Mouse (Mus musculus) hindbrain, postnatal 0 days (tissue): ENCODE measurements around the gene Txndc2. TPM values are rescaled to one million over a fixed set of nuclear protein-coding genes. Genes with fewer than 3 reads are reported as not detected.

ENCODE experiments used
- ATAC-seq: fragments of 200-750 bp; cut with Nextera tagmentation; 2 replicates; pipeline ENCODE4 v1.8.0; 2017; ENCODE audit warnings: mild to moderate bottlenecking, moderate TSS enrichment, moderate library complexity
- DNase-seq: peaks from one replicate; pipeline ENCODE4 v3.0.0-alpha.2; 2015; ENCODE audit warnings: low spot score
- H3K27ac ChIP-seq: fragments of 300-500 bp; sonication (generic); 2 replicates; pipeline ENCODE4 v1.5.1; 2014; ENCODE audit warnings: mild to moderate bottlenecking
- H3K27me3 ChIP-seq: fragments of 300-500 bp; sonication (generic); 2 replicates; pipeline ENCODE4 v1.6.1; 2014; ENCODE audit warnings: low read length, mixed read lengths; ENCODE audit not compliant: insufficient read depth
- H3K36me3 ChIP-seq: fragments of 300-500 bp; sonication (generic); 2 replicates; pipeline ENCODE4 v1.6.1; 2014; ENCODE audit warnings: low read length, mixed read lengths; ENCODE audit not compliant: insufficient read depth
- H3K4me1 ChIP-seq: fragments of 300-500 bp; sonication (generic); 2 replicates; pipeline ENCODE4 v1.6.1; 2014; ENCODE audit warnings: antibody characterized with exemption, low read length, mixed read lengths; ENCODE audit not compliant: insufficient read depth
- H3K4me2 ChIP-seq: fragments of 300-500 bp; sonication (generic); 2 replicates; pipeline ENCODE4 v1.6.1; 2014; ENCODE audit warnings: low read depth, mild to moderate bottlenecking, low read length, moderate library complexity, mixed read lengths
- H3K4me3 ChIP-seq: fragments of 300-500 bp; sonication (generic); 2 replicates; pipeline ENCODE4 v1.5.1; 2014; ENCODE audit warnings: low read length
- H3K9ac ChIP-seq: fragments of 300-500 bp; sonication (generic); replicated peaks from 2 replicates; pipeline ENCODE4 v1.6.1; 2014; ENCODE audit warnings: mild to moderate bottlenecking, low read length, moderate library complexity, mixed read lengths
- H3K9me3 ChIP-seq: fragments of 300-500 bp; sonication (generic); 2 replicates; pipeline ENCODE4 v1.6.1; 2016; ENCODE audit warnings: low read length, mixed read lengths
- CTCF ChIP-seq: IDR thresholded peaks from 2 replicates; pipeline ENCODE4 v1.5.1; 2016; ENCODE audit warnings: antibody characterized with exemption, control low read depth, low read depth
- WGBS: fragments of 180-500 bp; shearing (Covaris S2); extraction: QIAGEN DNeasy Blood & Tissue Kit; methylation state at CpG from one replicate; pipeline ENCODE4 v1.1.7; 2014; 5-methylcytosine and 5-hydroxymethylcytosine counted together
- polyA plus RNA-seq: library from polyadenylated mRNA; unstranded; fragments of >200 nt; fragmentation: Nextera tagmentation; extraction: Ambion mirVana; gene quantifications from 2 replicates; pipeline ENCODE4 v1.2.1, GENCODE M21; 2015
- total RNA-seq: library from RNA; depleted of rRNA; stranded (reverse); fragments of >200 nt; gene quantifications from 2 replicates; pipeline ENCODE4 v1.2.3, GENCODE M21; 2014; rRNA removed

Gene Txndc2
- total and polyA plus RNA-seq, 2 experiments from 2014 or later = 0.13 TPM; not detected in 1

- no peaks in the 10 kb centered on the region for H3K36me3 ChIP-seq
- 87% methylated on average over 2 of the region's 2 CpGs for WGBS
- peaks cover 10% of the 10 kb centered on the region; the same call in 1 of the 2 replicates for H3K4me1 ChIP-seq
- H3K4me2 ChIP-seq = no peak overlapping the region
- no peak for TF ChIP-seq CTCF
- ATAC-seq (no peak), DNase-seq (no peak)
- H3K27me3 ChIP-seq = no peaks in the 10 kb centered on the region
- no peak overlapping the region for H3K4me3 ChIP-seq
- no peak overlapping the region for H3K9ac ChIP-seq
- H3K27ac ChIP-seq = no peak overlapping the region
- H3K9me3 ChIP-seq = no peaks in the 10 kb centered on the region
Measured at GRCm38 (mm10) chr17:65608312-65608687, 33.7 kb downstream of the Txndc2 start.

- TF ChIP-seq CTCF = no peak
- no peak for DNase-seq
- H3K4me1 ChIP-seq = peaks cover 10% of the 10 kb centered on the region; the same call in 1 of the 2 replicates
Measured at GRCm38 (mm10) chr17:65607574-65608311, 34.2 kb downstream of the Txndc2 start.

GRCm38 (mm10) chr17:65606014-65606413, 36.0 kb downstream of the Txndc2 start:
- TF ChIP-seq CTCF = no peak
- no peak overlapping the region for H3K4me2 ChIP-seq
- no peaks in the 10 kb centered on the region for H3K9me3 ChIP-seq
- no peak overlapping the region for H3K4me3 ChIP-seq
- H3K36me3 ChIP-seq = no peaks in the 10 kb centered on the region
- peaks cover 10% of the 10 kb centered on the region; the same call in 1 of the 2 replicates for H3K4me1 ChIP-seq
- WGBS = 78% methylated on average over 4 of the region's 4 CpGs
- no peak for DNase-seq
- no peak overlapping the region for H3K27ac ChIP-seq
- no peaks in the 10 kb centered on the region for H3K27me3 ChIP-seq
- H3K9ac ChIP-seq = no peak overlapping the region
- ATAC-seq = no peak

More at GRCm38 (mm10) chr17:65607574-65608311, 34.2 kb downstream of the Txndc2 start:
- no peaks in the 10 kb centered on the region for H3K27me3 ChIP-seq
- H3K36me3 ChIP-seq = no peaks in the 10 kb centered on the region
- no peak overlapping the region for H3K9ac ChIP-seq
- WGBS = 41% methylated on average over 7 of the region's 7 CpGs
- no peak overlapping the region for H3K4me3 ChIP-seq
- no peaks in the 10 kb centered on the region for H3K9me3 ChIP-seq
- 0 out of 2 replicates have a peak overlapping the region, but pooled peaks have one; percentile 3 for H3K4me2 ChIP-seq
- ATAC-seq = no peak
- no peak overlapping the region for H3K27ac ChIP-seq

GRCm38 (mm10) chr17:65604892-65605291, 37.1 kb downstream of the Txndc2 start:
- no peak for TF ChIP-seq CTCF
- Histone ChIP-seq H3K27ac (no peak overlapping the region), H3K4me1 (peaks cover 10% of the 10 kb centered on the region; the same call in 1 of the 2 replicates), H3K27me3 (no peaks in the 10 kb centered on the region), H3K36me3 (no peaks in the 10 kb centered on the region), H3K9ac (no peak overlapping the region), H3K4me3 (no peak overlapping the region), H3K4me2 (no peak overlapping the region), H3K9me3 (no peaks in the 10 kb centered on the region)
- ATAC-seq (no peak), DNase-seq (no peak)

GRCm38 (mm10) chr17:65604315-65604714, 37.7 kb downstream of the Txndc2 start:
- TF ChIP-seq CTCF = no peak
- H3K9ac ChIP-seq = no peak overlapping the region

GRCm38 (mm10) chr17:65597857-65598486, 44.0 kb downstream of the Txndc2 start:
- H3K4me1 ChIP-seq = no peaks in the 10 kb centered on the region
- H3K27me3 ChIP-seq = no peaks in the 10 kb centered on the region
- no peak overlapping the region for H3K4me3 ChIP-seq
- peaks cover under 1% of the 10 kb centered on the region; the same call in 1 of the 2 replicates for H3K36me3 ChIP-seq
- no peak overlapping the region for H3K27ac ChIP-seq
- no peak for TF ChIP-seq CTCF
- no peak overlapping the region for H3K4me2 ChIP-seq
- no peaks in the 10 kb centered on the region for H3K9me3 ChIP-seq
- no peak for DNase-seq
- ATAC-seq = no peak
- WGBS = 86% methylated on average over 3 of the region's 3 CpGs
- no peak overlapping the region for H3K9ac ChIP-seq

More at GRCm38 (mm10) chr17:65604315-65604714, 37.7 kb downstream of the Txndc2 start:
- ATAC-seq (no peak), DNase-seq (no peak)
- H3K9me3 ChIP-seq = no peaks in the 10 kb centered on the region
- H3K36me3 ChIP-seq = no peaks in the 10 kb centered on the region
- no peaks in the 10 kb centered on the region for H3K27me3 ChIP-seq
- H3K4me3 ChIP-seq = no peak overlapping the region
- H3K4me2 ChIP-seq = no peak overlapping the region
- no peak overlapping the region for H3K27ac ChIP-seq
- H3K4me1 ChIP-seq = peaks cover 6% of the 10 kb centered on the region; the same call in 1 of the 2 replicates

- H3K9ac ChIP-seq = no peak overlapping the region
- no peaks in the 10 kb centered on the region for H3K27me3 ChIP-seq
- 94% methylated on average over 8 of the region's 8 CpGs for WGBS
- ATAC-seq (no peak), DNase-seq (no peak)
- H3K4me3 ChIP-seq = no peak overlapping the region
- H3K9me3 ChIP-seq = no peaks in the 10 kb centered on the region
- TF ChIP-seq CTCF = no peak
- H3K4me2 ChIP-seq = no peak overlapping the region
- no peak overlapping the region for H3K27ac ChIP-seq
- H3K36me3 ChIP-seq = peaks cover 4% of the 10 kb centered on the region; the same call in 1 of the 2 replicates
- no peaks in the 10 kb centered on the region for H3K4me1 ChIP-seq
Measured at GRCm38 (mm10) chr17:65594687-65595086, 47.3 kb downstream of the Txndc2 start.

Other genes with a start within 250 kb of the Txndc2 start
- 1.6 and 2.0 TPM in 2 replicates for gene Tmem232, start 101.4 kb downstream of the Txndc2 start, total RNA-seq
- gene Tmem232, start 101.4 kb downstream of the Txndc2 start, polyA plus RNA-seq = 0.89 and 1.3 TPM in 2 replicates
- gene Vapa, start 28.6 kb downstream of the Txndc2 start, total RNA-seq = 97.4 and 103 TPM in 2 replicates
- 296 and 298 TPM in 2 replicates for gene Vapa, start 28.6 kb downstream of the Txndc2 start, polyA plus RNA-seq
- gene Rab31, start 130.6 kb upstream of the Txndc2 start, total RNA-seq = 88.1 and 89.8 TPM in 2 replicates
- gene Rab31, start 130.6 kb upstream of the Txndc2 start, polyA plus RNA-seq = 67.2 and 70.9 TPM in 2 replicates
- gene Ppp4r1, start 140.4 kb upstream of the Txndc2 start, total RNA-seq = 39.4 and 48.6 TPM in 2 replicates
- 24.9 and 26.2 TPM in 2 replicates for gene Ppp4r1, start 140.4 kb upstream of the Txndc2 start, polyA plus RNA-seq
- 34.0 and 35.9 TPM in 2 replicates for gene Ralbp1, start 243.6 kb upstream of the Txndc2 start, total RNA-seq
- gene Ralbp1, start 243.6 kb upstream of the Txndc2 start, polyA plus RNA-seq = 51.6 and 54.0 TPM in 2 replicates